In genomic region chr11:58606177-58606919, GRCm38 (mm10) we compare ENCODE assay signal across 30 mouse cellular contexts. TPM values are rescaled to one million over a fixed set of nuclear protein-coding genes. Genes with fewer than 3 reads are reported as not detected.
"Had no signal": no experiment of that assay in that cellular context is flagged by ENCODE, and none has a peak within 500 bp of the region (broad histone marks: within the 10 kb centered on the region; RNA-seq: fewer than 3 reads in every experiment).

No protein-coding gene starts in this region.

- DNase-seq: kidney, adult 11 months; kidney, postnatal 10 days; layer of hippocampus, postnatal 36 days; left cerebral cortex, postnatal 4 days; liver, postnatal 0 days; lung, postnatal 14 days; lung, postnatal 4 days; right cerebral cortex, adult 18-20 months; right cerebral cortex, postnatal 14 days; right cerebral cortex, postnatal 4 days; spleen, adult 18-20 months; thymus, adult 18-20 months; thymus, postnatal 4 days had no signal

- H3K4me1 ChIP-seq: kidney, embryonic 15.5 days; limb, embryonic 12.5 days; limb, embryonic 15.5 days; lung, embryonic 15.5 days; midbrain, embryonic 13.5 days; neural tube, embryonic 12.5 days; neural tube, embryonic 15.5 days had no signal

- H3K27me3 ChIP-seq: kidney, embryonic 15.5 days; limb, embryonic 12.5 days; limb, embryonic 15.5 days; lung, embryonic 15.5 days; midbrain, embryonic 13.5 days; neural tube, embryonic 12.5 days; neural tube, embryonic 15.5 days had no signal

- H3K9ac ChIP-seq: kidney, embryonic 15.5 days; limb, embryonic 12.5 days; limb, embryonic 15.5 days; liver, embryonic 14.5 days; liver, postnatal 0 days; lung, embryonic 15.5 days; midbrain, embryonic 13.5 days; neural tube, embryonic 12.5 days; neural tube, embryonic 15.5 days had no signal

- H3K27ac ChIP-seq: kidney, embryonic 15.5 days; limb, embryonic 12.5 days; limb, embryonic 15.5 days; liver, embryonic 14.5 days; lung, embryonic 15.5 days; midbrain, embryonic 13.5 days; neural tube, embryonic 12.5 days; neural tube, embryonic 15.5 days had no signal

- H3K4me3 ChIP-seq: kidney, embryonic 15.5 days; limb, embryonic 12.5 days; limb, embryonic 15.5 days; lung, embryonic 15.5 days; midbrain, embryonic 13.5 days; neural tube, embryonic 12.5 days; neural tube, embryonic 15.5 days had no signal

- H3K9me3 ChIP-seq: kidney, embryonic 15.5 days; limb, embryonic 12.5 days; limb, embryonic 15.5 days; lung, embryonic 15.5 days; midbrain, embryonic 13.5 days; neural tube, embryonic 12.5 days; neural tube, embryonic 15.5 days had no signal

- H3K36me3 ChIP-seq: kidney, embryonic 15.5 days; limb, embryonic 12.5 days; limb, embryonic 15.5 days; lung, embryonic 15.5 days; midbrain, embryonic 13.5 days; neural tube, embryonic 12.5 days; neural tube, embryonic 15.5 days had no signal

- ATAC-seq: inflammation-experienced regulatory T-cells, adult 6 months; midbrain, embryonic 13.5 days; midbrain, embryonic 16.5 days had no signal

- H3K4me2 ChIP-seq: kidney, embryonic 15.5 days; limb, embryonic 12.5 days; limb, embryonic 15.5 days; liver, embryonic 11.5 days; lung, embryonic 15.5 days; midbrain, embryonic 13.5 days; neural tube, embryonic 12.5 days; neural tube, embryonic 15.5 days had no signal

RNA-seq across cellular contexts. Expression of gene 2210407C18Rik, which starts 9.5 kb away (rescaled TPM):
- total RNA-seq: layer of hippocampus, adult 8-10 months; layer of hippocampus, postnatal 10 days; layer of hippocampus, postnatal 36 days; left cerebral cortex, adult 8-10 months; left cerebral cortex, postnatal 4 days; megakaryocyte, adult 5-6 weeks had no signal
- polyA plus RNA-seq: inflammation-experienced regulatory T-cells, adult 6 months; kidney, embryonic 15.5 days; limb, embryonic 12.5 days; limb, embryonic 15.5 days; liver, embryonic 11.5 days; liver, embryonic 14.5 days; liver, postnatal 0 days; lung, embryonic 15.5 days; midbrain, embryonic 13.5 days; midbrain, embryonic 16.5 days; neural tube, embryonic 12.5 days; neural tube, embryonic 15.5 days; testis, adult 2 months had no signal

RNA-seq across cellular contexts. Expression of gene Olfr324, which starts 11.4 kb away (rescaled TPM):
- total RNA-seq: layer of hippocampus, adult 8-10 months; layer of hippocampus, postnatal 10 days; layer of hippocampus, postnatal 36 days; left cerebral cortex, adult 8-10 months; left cerebral cortex, postnatal 14 days; left cerebral cortex, postnatal 4 days; megakaryocyte, adult 5-6 weeks had no signal
- polyA plus RNA-seq: inflammation-experienced regulatory T-cells, adult 6 months; kidney, embryonic 15.5 days; limb, embryonic 12.5 days; limb, embryonic 15.5 days; liver, embryonic 11.5 days; liver, embryonic 14.5 days; liver, postnatal 0 days; lung, embryonic 15.5 days; midbrain, embryonic 13.5 days; neural tube, embryonic 12.5 days; testis, adult 2 months had no signal

RNA-seq across cellular contexts. Expression of gene Olfr323, which starts 24.0 kb away (rescaled TPM):
- total RNA-seq: layer of hippocampus, adult 8-10 months; layer of hippocampus, postnatal 10 days; layer of hippocampus, postnatal 36 days; left cerebral cortex, adult 8-10 months; left cerebral cortex, postnatal 14 days; left cerebral cortex, postnatal 4 days; megakaryocyte, adult 5-6 weeks had no signal
- polyA plus RNA-seq: inflammation-experienced regulatory T-cells, adult 6 months; kidney, embryonic 15.5 days; limb, embryonic 12.5 days; limb, embryonic 15.5 days; liver, embryonic 11.5 days; liver, embryonic 14.5 days; liver, postnatal 0 days; lung, embryonic 15.5 days; midbrain, embryonic 13.5 days; midbrain, embryonic 16.5 days; neural tube, embryonic 12.5 days; neural tube, embryonic 15.5 days had no signal

RNA-seq across cellular contexts. Expression of gene Olfr325, which starts 28.8 kb away (rescaled TPM):
- total RNA-seq: layer of hippocampus, adult 8-10 months; layer of hippocampus, postnatal 10 days; layer of hippocampus, postnatal 36 days; left cerebral cortex, adult 8-10 months; left cerebral cortex, postnatal 14 days; left cerebral cortex, postnatal 4 days; megakaryocyte, adult 5-6 weeks had no signal
- polyA plus RNA-seq: inflammation-experienced regulatory T-cells, adult 6 months; kidney, embryonic 15.5 days; limb, embryonic 12.5 days; limb, embryonic 15.5 days; liver, embryonic 11.5 days; liver, embryonic 14.5 days; liver, postnatal 0 days; lung, embryonic 15.5 days; midbrain, embryonic 13.5 days; midbrain, embryonic 16.5 days; neural tube, embryonic 12.5 days; neural tube, embryonic 15.5 days had no signal

RNA-seq across cellular contexts. Expression of gene Trim58, which starts 33.9 kb away (rescaled TPM):
- total RNA-seq: layer of hippocampus, postnatal 36 days; left cerebral cortex, adult 8-10 months had no signal
- polyA plus RNA-seq: inflammation-experienced regulatory T-cells, adult 6 months; limb, embryonic 15.5 days; testis, adult 2 months had no signal
